Mouse (Mus musculus) brain, embryonic 14.5 days (tissue): ENCODE results near the gene Olfr640.

Experiments used
- CTCF ChIP-seq: fragments of 200-500 bp; IDR thresholded peaks from 2 replicates; pipeline ENCODE4 v1.5.1; 2012; ENCODE audit warnings: inconsistent platforms, mild to moderate bottlenecking, moderate library complexity, borderline replicate concordance; ENCODE audit not compliant: insufficient read depth, insufficient read length; ENCODE audit errors: extremely low read depth
- POLR2A ChIP-seq: fragments of 200-500 bp; IDR thresholded peaks from 2 replicates; pipeline ENCODE4 v1.6.1; 2012; ENCODE audit warnings: mild to moderate bottlenecking, inconsistent platforms, borderline replicate concordance; ENCODE audit not compliant: poor library complexity, insufficient read depth, insufficient read length, severe bottlenecking; ENCODE audit errors: extremely low read depth

DNA sequence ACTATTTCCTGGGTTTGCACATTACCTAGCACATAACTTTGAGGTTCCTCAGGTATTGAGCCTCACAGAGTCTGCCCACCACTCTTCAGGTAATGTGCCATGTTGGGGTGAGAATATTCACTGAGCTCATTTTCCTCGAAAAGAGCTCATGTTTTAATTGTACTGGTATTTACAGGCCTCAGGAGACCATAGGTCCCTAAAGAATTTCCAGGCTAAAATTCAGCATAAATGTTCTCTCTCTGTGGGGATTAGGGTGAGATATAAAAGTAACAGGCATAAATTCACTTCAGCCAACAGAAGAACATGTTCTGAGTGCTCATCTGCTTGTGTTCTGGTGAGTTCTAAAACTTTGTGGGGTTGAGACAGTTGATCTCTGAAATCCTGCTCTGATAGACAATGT lies 9.8 kb upstream of the Olfr640 start, which contains the start of gene Olfr641:
- no peak for TF ChIP-seq CTCF
- no peak for TF ChIP-seq POLR2A
